Mouse (Mus musculus): Measurements from ENCODE around the gene Rras2. TPM values are rescaled to one million over a fixed set of nuclear protein-coding genes. Genes with fewer than 3 reads are reported as not detected.

Rras2 gene
- polyA plus RNA-seq, 1 experiment from 2014 or later: 18.9 TPM

DNA sequence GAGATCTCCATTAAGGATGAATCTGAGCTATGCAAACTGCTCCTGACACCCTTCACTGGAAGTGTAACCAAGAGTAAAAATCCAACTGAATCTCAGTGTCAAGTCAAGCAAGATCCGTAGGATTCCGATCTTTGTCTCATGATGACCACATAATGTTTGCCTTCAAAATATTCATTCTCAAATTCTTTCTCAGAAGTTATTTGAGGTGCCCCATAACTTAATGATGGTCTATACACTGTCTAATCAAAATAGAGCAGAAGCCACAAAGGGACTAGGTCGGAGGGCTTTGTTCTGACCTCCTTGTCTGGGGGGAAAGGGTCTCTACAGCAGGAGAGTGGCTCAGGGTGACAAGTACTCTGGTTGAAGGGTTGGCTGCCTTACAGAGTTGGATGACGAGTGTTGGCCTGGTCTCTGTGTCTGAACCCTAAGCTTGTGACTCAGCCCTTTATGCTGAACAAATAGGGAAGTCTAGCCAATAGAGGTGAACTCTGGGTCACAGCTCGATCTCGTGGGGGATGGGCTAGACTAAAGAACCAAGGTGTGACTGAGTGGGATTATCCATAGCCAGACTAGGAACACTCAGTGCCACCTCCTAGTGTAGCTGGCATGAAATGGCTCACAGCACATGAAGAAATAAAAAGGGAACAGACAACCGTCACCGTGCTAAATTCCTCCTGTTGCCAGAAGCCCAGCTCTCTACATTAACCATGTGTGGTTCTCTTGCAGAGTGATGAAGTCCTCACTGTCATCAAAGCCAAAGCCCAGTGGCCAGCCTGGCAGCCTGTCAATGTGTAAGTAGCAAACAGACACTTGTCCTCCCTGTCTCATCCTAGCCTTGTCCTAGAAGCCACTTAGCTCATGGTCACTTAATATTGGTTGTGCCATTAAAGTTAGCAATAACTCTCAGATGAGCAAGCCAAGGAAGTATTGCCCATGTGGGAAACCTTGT lies 101.3 kb downstream of the Rras2 start:
- H3K4me1 ChIP-seq: peaks cover 19% of the 10 kb centered on the region
- H3K27ac ChIP-seq (replicated peaks): no peak overlapping the region
- WGBS: 86% methylated on average over 8 of the region's 8 CpGs
- no peak for ATAC-seq (ENCODE audit: low FRiP score, low read depth)
- no peak overlapping the region for H3K4me2 ChIP-seq (replicated peaks)
- H3K4me3 ChIP-seq: no peak overlapping the region
- no peak overlapping the region for H3K9ac ChIP-seq (replicated peaks)
- H3K9me3 ChIP-seq: no peaks in the 10 kb centered on the region
- H3K36me3 ChIP-seq: no peaks in the 10 kb centered on the region
- peaks cover 12% of the 10 kb centered on the region; the same call in 1 of the 2 replicates for H3K27me3 ChIP-seq

DNA sequence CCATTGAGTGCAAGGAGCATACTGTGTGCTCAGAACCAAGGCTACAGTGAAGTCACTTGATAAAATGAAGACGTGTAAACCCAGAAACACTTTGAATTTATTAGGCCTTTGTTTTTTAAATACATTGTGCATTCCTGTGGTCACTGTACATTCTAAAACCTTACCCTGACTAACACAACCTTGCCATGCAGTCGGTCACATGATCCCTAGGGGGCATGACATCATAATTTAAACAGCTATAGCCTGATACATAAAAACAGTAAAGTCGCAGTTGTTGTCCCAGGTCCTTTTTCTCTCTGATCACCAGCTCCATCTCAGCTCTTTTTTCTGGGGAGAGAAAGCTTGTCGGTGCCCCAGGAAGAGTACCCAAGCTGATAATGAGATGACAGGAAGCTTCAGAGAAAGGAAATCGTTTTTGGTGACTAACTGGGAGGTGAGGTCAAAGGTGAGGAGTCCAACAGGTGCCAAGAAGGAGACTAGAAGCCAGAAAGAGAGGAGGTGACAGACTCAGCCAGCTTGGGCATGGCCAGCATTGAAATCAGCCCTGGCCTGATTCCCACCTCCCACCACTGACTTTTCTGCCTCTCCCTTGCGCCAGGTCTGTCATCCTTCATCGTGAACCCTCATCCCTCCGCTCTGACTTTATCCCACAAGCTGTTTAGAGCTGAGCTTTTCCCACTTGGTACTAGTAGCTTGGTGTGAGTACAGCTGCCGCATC lies 105.7 kb downstream of the Rras2 start:
- Histone ChIP-seq H3K4me2 (replicated peaks) (no peak overlapping the region), H3K9me3 (no peaks in the 10 kb centered on the region), H3K4me1 (peaks cover 12% of the 10 kb centered on the region; the same call in 1 of the 2 replicates), H3K36me3 (no peaks in the 10 kb centered on the region), H3K27ac (replicated peaks) (no peak overlapping the region), H3K4me3 (no peak overlapping the region), H3K27me3 (0 out of 2 replicates have a peak, but pooled peaks cover 4% of the 10 kb centered on the region), H3K9ac (replicated peaks) (no peak overlapping the region)
- no peak for ATAC-seq (ENCODE audit: low FRiP score, low read depth)
- 67% methylated on average over 9 of the region's 9 CpGs for WGBS

DNA sequence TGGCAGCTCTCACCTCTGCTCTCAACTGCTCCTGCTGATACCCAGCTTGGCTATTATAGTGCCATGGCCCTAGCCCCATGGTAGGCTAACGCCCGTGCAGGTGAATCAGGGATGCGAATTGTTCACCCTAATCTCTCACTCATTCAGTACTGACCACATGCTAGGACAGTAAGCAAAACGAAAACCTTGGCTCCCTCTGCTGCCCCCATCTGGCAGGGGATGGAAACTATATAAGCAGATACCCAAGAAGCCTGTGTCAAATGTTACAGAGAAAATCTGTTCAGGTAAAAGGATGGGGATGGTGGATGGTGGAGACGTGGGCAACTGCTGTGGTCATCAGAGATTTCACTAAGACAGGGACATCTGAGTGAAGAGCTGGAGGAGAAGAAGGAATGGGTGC lies 110.0 kb downstream of the Rras2 start:
- Histone ChIP-seq H3K4me3 (no peak overlapping the region), H3K4me1 (peaks cover 22% of the 10 kb centered on the region), H3K27ac (replicated peaks) (no peak overlapping the region), H3K9ac (replicated peaks) (no peak overlapping the region), H3K27me3 (0 out of 2 replicates have a peak, but pooled peaks cover 4% of the 10 kb centered on the region), H3K9me3 (no peaks in the 10 kb centered on the region), H3K36me3 (no peaks in the 10 kb centered on the region), H3K4me2 (replicated peaks) (no peak overlapping the region)
- ATAC-seq (ENCODE audit: low FRiP score, low read depth): no peak
- WGBS: 78% methylated on average over 5 of the region's 5 CpGs

DNA sequence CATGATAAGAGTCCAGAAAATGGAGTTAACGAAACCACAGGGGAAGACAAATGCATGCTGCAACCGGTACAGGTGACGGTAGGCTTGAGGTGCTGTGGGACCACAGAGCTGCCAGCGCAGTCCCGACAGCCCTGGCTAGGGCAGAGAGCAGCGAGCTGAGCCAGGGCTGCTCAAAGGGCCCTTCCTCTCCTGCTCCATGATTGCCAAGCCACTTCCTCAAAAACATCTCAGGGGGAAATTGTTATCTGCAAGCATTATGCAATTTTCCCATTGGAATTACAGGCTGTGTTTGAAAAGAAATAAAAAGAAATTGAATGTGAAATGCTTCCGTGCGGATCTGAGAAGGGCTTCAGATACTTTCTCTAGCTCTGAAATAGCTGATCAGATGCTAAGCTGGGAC lies 111.1 kb downstream of the Rras2 start:
- Histone ChIP-seq H3K9ac (replicated peaks) (no peak overlapping the region), H3K27ac (replicated peaks) (no peak overlapping the region)
- 84% methylated on average over 8 of the region's 8 CpGs for WGBS

DNA sequence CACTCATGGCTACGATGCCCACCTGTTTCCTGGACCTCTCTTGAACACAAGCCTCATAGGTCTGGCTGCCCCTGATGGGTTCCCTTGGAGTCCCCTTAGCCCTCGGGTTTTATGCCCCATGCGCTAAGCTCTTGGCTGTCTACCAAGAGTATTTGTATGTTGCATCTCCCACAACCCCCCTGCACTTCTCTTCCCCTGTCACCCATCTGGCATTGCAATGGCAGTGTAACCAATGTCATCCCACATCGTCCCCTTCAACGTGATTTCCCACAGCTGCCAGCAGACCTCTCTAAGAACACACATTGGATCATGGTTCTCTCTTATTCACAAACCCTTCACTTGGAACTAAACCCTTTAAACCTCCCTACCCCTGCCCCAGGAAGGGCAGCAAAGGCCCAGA lies 112.1 kb downstream of the Rras2 start:
- no peak for ATAC-seq (ENCODE audit: low FRiP score, low read depth)
- Histone ChIP-seq H3K27ac (replicated peaks) (no peak overlapping the region), H3K27me3 (no peaks in the 10 kb centered on the region), H3K36me3 (no peaks in the 10 kb centered on the region), H3K4me3 (no peak overlapping the region), H3K4me1 (peaks cover 14% of the 10 kb centered on the region), H3K9ac (replicated peaks) (no peak overlapping the region), H3K4me2 (replicated peaks) (no peak overlapping the region), H3K9me3 (no peaks in the 10 kb centered on the region)
- WGBS: 65% methylated on average over 5 of the region's 5 CpGs

More for the DNA sequence above, 111.1 kb downstream of the Rras2 start:
- Histone ChIP-seq H3K4me3 (no peak overlapping the region), H3K36me3 (no peaks in the 10 kb centered on the region), H3K4me2 (replicated peaks) (no peak overlapping the region), H3K27me3 (no peaks in the 10 kb centered on the region), H3K4me1 (peaks cover 14% of the 10 kb centered on the region), H3K9me3 (no peaks in the 10 kb centered on the region)
- no peak for ATAC-seq (ENCODE audit: low FRiP score, low read depth)

DNA sequence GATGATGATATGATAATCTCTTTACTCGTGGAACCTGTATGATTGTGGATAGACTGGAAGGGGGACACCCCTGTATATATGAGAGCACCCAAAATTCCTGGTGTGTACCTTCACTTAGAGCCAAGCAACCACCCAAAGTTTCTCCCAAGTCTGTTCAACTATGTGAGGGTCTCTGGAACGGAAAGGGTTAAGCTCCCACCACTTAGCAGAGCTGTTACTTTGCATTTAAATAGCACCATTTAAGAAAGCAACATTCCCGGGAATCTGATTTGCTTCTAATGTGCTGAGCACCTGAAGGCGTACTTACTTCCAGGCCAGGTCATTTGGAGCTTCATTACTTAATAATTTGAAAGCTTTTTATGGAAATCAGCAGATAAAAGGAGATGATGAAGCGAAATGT lies 113.4 kb downstream of the Rras2 start:
- H3K27ac ChIP-seq (replicated peaks): no peak overlapping the region
- H3K27me3 ChIP-seq: no peaks in the 10 kb centered on the region
- no peak overlapping the region for H3K4me3 ChIP-seq
- no peak for ATAC-seq (ENCODE audit: low FRiP score, low read depth)
- no peak overlapping the region for H3K9ac ChIP-seq (replicated peaks)
- H3K4me1 ChIP-seq: peaks cover 14% of the 10 kb centered on the region
- 9% methylated on average over 5 of the region's 5 CpGs for WGBS
- H3K9me3 ChIP-seq: no peaks in the 10 kb centered on the region
- peak overlapping the region; percentile 35 for H3K4me2 ChIP-seq (replicated peaks)
- H3K36me3 ChIP-seq: no peaks in the 10 kb centered on the region

DNA sequence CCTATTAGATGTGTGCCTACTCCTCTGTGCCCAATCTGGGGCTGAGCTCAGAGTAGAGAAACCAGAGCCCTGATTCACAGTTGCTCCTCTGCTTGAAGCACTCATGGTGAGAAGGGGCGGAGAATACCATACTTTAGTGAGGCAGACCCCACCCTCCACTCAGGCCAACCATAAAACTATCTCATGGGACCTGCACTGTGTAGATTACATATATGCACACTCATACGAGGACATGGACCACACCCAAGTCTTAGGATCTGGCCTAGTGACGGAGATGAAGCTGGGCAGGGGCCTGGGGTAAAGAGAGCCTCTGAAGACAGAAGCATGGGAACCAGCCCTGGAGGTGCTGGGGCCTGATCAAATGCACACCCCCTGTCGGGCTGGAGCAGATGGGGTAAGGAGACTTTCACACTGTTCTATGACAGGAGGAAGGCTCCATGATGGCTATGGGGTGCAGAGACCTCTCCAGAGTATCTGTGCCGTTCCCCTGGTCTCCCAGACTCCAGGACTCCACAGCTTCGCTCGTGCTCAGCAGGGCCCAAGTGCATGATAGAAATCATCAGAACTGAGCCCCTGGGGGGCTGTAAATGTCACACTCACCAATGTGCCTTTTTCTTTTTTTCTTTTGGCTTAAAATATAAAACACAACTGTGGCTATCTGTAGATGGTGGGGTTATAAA lies 119.8 kb downstream of the Rras2 start:
- Histone ChIP-seq H3K36me3 (no peaks in the 10 kb centered on the region), H3K9ac (replicated peaks) (no peak overlapping the region), H3K4me2 (replicated peaks) (no peak overlapping the region), H3K27ac (replicated peaks) (no peak overlapping the region), H3K4me3 (no peak overlapping the region), H3K4me1 (no peaks in the 10 kb centered on the region), H3K27me3 (no peaks in the 10 kb centered on the region), H3K9me3 (no peaks in the 10 kb centered on the region)
- ATAC-seq (ENCODE audit: low FRiP score, low read depth): no peak
- WGBS: 89% methylated on average over 7 of the region's 7 CpGs

Other genes starting within 250 kb of the Rras2 start
- 97.2 and 101 TPM in 2 replicates for gene Copb1, start 136.9 kb upstream of the Rras2 start, polyA plus RNA-seq (2016; fragmentation: Nextera tagmentation; extraction: Ambion mirVana)
- gene Psma1, start 158.3 kb upstream of the Rras2 start, polyA plus RNA-seq (2016; fragmentation: Nextera tagmentation; extraction: Ambion mirVana): 393 and 399 TPM in 2 replicates